Mouse (Mus musculus): ENCODE data around the gene Ctu2.

Gene Ctu2

DNA sequence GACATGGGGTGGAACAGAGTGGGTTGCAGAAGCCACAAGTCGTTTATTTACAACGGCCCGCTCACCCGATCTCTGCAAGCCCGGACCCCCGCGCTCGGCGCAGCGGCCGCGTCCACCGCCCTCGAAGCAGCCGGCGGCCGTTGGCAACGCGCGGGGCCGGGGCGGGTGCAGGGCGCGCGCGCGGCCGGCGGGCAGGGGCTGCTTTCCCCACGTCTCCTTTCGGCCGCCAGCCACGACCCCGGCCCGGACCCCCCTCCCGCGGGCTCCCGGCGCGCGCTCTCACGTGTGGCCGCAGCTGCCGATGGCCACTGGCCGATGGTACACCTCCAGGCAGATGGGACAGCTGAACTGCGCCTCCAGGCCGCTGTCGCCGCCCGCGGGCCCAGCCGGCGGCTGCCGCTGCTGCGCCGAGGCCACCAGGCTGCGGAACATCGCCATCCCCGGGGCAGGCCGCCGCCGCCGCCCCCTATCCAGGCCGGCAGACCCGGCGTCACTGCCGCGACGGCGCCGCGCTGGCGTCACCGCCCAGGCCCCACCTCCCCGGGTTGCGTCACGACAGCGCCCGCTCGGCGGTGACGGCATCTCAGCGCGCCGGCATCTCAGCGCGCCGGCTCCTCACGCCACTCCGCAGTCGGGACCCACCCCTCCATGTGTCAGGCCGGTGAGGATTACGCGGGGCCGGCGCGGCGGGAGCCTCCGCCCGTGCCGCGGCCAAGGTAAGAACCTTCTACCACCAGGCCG is at the start of gene Ctu2, which contains the start of gene Rnf166:
Ctu2 (plus strand) TSS at position 564 of the 741 bp plus-strand sequence.
Rnf166 (minus strand) TSS at position 485 of the 741 bp plus-strand sequence.
- DNase-seq: peak; percentile 85

DNA sequence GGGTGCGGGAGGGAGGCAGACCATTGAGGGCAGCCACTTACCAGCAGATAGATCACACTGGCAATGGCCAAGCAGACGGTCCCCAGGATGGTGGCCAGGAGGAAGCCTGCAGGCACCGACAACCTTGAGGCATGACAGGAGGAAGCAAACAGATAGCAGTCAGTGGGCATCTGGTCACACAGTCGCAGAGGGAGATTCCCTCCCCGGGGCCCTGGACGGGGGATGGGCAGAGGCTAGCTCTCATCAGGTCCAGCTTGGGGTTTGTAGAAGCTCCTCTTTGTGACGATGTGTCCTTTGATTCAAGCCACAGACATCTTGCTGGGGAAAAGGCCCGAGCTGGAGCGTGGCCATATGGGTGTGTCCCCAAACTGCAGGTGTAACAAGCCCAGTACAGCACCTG is 49.8 kb upstream of the Ctu2 start:
- DNase-seq: no peak

DNA sequence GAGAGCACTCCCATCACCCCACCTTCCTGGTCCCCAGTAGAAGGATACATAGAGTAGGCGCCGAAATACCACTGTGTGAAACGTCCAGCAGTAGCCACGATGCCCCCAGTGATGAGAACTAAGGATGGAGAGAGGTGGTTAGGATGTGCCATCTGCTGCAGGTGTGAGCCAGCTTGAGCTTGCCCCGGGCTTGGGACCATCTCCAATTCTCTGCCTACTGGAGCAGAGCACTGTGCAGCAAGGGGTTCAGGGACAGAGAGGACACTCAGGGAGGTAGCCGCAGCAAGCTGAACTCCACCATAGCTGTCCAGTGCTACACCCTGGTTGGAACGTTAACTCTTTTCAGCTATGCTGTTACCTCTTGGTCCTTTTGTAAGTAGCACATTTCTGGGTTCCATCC is 48.3 kb upstream of the Ctu2 start:
- DNase-seq: no peak

DNA sequence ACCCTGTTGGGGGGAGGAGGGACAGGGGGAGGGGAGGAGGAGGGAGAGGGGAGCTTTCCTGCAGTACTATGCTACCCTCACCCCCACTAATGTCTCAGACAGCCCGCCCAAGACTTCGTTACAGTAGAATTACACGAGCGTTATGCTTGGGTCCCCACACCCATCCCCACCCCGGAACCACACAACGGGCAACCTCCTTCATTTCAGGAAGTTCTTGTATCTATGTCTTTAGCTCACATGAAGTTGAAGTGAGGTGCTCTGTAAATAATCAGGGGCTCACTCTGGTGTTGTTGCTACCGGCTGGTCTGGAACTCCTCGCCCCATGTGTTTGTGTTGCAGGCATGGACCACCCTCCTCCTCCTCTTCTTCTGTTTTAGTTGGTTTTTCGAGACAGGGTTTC is 47.8 kb upstream of the Ctu2 start:
- no peak for DNase-seq

DNA sequence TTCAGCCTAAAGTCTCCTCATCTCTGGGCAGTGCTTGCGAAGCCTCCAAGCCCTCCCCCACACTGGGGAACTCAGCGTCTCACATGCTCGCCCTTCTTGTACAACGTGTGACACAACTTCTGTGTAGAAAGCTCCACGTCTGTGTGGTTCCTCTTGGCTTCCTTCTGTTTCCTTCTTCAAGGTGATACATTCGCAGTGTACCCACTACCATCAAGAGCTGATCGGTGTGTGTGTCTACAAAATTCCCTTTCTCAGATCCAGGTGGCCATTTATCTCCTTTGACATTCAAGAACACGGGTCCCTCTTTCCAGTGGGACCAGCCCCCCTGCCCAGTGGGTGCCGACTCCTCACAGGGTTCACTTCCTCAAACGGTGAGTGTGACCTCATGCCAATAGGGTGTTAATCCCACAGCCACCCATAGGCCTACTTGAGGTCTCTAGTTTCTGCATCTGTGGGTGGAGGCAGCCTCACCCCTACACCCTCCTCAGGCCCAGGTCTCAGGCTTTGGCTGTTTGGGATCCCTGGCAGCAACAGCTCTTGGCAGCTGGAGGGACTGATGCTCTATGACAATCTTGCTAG is 45.8 kb upstream of the Ctu2 start:
- no peak for DNase-seq

DNA sequence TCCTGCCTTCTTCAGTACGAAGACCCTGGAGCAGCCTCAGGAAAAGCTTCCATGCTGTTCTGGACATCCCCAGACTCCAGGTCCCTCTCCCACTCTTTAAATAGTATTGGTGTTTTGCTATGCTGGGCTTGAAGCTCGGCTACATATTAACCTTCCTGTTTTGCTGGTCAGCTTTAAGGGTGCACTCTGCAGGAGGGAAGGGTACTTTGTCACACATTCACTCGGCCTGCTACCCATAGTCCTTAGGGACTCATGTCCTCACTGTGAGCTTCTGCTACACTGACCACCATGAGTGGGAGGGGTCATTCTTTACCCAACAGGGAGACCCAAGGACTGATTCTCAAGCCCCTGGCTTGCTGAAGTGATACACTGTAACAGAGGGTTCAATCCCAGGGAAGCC is 45.3 kb upstream of the Ctu2 start:
- no peak for DNase-seq

DNA sequence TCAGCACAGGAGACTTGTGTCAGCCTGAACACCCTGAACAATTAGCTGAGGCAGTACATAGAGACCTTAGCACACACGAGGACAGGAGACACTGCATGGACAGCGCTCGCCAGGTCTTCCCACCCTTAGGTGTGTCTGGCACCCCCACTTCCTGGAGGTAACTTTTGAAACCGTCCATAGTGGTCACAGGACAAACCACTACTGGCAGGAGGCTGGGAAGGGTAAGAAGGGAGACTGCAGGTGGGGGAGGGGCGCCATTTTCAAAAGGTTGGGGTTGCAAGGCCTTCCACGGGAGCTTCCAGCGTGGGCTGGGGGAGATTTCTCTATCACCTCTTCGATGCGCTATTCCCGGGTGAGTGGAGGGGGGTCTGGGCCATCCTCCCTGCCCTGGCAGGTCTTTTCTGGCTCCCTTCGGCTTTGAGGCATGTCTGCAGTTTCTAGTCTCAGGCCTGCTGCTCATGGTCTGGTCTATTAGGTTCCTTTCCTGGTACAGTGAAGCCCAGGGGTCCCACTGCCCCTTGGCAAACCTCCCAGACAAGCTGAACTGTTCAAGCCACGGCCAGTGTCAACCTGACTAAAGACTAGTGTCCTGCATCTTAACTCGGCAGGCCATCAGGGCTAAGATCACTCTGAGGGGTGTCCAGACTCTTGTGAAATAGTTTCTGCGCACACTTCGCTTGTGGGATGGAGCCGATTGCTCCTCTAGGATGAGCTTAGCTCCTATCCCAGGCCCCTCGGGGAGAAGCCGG is 44.1 kb upstream of the Ctu2 start:
- no peak for DNase-seq

DNA sequence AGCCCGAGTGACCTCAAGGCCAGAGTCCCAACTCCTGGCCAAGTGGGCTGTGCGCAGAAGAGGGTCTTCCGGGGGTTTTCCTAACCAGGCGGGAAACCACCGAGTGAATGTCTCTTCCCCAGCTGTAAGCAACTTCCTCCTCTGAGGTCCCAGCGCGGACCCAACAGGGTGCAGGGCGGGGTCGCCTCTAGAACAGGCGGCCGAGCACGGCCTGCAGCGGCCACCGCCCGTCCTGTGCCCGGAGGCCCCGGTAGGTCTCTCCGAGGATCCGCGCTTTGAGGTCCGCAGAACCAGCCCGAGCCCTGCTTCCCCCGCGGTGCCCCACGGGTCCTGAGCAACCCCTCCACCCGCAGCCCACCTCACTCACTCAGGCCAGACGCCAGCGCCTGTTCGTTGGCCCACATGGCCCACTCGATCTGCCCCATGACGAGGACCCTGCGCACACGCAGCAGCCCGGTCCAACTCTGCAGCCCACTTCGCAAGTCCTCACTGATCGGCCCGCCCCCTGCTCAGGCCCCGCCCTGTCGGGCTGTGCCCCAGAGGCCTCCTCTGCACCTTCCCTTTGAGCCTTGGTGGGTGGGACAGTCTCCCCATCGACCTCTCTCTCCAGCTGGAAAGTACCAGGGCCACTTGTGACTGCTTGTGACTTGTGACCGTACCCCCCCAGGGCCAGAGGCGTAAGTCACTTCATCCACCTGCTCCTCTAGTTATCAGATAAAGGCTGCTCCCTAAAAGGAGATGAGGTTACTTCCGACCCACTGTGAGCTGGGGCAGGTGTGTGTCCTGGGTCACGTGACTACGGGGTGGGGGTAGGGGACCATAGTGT is 43.3 kb upstream of the Ctu2 start, which contains the start of gene Cyba:
Cyba (minus strand) TSS at position 488 of the 826 bp plus-strand sequence.
- DNase-seq: no peak

DNA sequence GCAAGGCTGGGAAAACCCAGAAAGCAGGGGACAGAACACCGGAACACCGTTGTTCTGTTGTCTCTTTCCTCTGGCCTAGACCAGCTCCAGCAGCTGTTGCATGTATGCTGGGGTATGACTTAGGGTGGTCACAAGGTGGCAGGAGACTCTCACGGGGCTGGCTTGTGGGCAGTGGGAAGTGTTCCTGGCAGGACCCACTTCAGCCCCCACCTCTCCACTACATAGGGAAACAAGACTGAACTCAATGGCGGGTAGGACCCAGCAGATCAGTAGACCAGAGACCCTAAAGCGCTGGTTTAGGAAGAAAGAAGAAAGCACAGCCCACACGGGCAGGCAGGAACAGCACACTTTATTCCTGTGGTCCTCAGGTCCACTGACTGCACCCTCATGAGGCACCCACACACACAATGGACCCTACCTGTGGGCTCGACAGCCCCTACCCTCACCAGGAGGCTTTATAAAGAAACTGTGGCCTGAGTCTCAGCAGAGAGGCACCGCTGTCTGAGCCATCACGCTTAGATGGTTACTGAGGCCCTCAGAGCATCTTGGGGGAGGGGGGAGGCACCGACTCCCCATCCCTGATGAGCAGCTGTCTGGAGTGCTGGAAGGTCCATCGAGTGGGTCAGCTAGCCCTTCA is 42.6 kb upstream of the Ctu2 start:
- DNase-seq: no peak

DNA sequence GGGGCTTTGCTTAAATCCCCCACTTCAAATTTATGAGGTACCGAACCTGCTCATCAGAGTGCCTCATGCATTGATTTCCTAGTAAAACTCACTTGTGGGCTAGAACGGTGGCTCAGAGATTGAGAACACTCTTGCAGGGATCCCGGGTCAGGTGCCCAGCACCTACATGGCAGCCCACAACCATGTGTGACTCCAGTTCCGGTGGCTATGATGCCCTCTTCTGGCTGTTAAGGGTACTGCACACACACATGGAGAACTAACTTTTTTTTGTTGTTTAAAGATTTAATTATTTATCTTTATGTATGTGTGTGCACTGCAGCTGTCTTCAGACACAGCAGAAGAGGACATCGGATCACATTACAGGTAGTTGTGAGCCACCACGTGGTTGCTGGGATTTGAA is 40.6 kb upstream of the Ctu2 start:
- DNase-seq: no peak

DNA sequence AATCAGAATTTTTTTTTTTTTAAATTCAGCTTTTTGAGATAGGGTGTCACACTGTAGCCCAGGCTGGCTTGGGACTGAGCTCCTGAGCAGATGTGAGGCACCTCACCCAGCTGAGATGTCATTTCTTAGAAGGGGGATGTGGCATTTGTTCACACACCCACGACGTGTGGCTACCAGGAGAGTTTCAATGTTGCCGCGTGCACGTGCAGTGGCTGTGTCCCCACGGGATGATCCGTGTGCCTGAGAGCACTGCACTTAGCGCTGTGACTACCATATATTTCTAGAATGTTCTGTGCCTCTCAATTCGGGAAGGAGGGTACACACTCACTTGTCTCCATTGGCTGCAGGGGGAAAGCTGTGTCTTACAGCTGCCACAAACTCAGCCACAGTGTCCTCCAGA is 39.8 kb upstream of the Ctu2 start:
- DNase-seq: no peak

DNA sequence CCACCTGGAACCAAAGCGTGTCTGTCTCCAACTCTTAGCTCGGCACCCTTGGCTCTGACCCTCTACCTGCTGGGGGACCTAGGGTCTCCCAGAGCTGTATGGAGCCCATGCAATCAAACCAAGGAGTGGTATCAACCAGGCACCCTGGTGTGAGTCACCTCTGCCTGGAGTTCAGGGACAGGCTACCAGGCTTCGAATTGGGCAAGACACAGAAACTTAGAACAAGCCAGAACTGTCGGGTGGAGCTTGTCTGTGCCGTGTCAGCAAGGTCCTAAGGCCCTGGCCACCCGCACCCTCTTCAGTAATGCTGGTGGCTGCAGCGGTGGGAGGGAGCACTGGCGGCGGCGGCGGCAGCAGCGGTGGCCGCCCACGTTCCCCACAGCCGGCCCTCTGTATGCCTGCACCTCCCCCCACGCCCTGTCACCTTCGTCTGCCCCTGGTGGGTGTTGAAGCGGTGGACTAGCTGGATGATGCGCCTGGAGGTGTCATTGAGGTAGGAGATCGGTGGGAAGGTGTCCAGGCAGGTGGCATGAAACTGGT is 39.3 kb upstream of the Ctu2 start:
- no peak for DNase-seq

DNA sequence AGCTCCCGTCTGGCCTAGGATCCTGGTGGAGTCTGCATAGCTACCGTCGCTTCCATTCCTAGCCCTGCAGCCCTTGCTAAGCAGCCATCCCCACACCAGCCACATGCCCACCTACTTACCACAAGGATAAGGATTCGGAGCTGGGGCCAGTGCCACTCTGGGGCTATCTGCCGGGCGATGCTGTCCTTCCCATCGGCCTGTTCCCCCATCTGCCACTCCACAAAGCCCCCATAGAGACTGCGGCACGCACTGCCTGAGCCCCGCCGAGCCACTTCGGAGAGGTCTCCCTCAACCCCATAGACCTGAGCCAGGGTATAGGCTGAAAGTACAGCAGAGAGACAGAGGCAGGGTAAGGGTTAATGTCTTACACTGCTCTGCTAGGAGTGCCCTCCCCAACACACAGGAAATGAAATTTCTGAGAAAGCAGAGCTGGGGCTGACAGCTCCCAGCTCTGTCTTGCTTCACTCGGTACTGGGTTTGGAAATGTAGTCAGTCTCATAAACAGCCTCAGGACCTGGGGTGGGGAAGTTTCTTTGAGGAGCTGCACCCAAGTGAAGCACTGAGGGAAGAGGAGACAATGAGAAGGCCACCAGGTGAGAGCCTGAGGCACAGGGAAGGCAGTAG is 38.1 kb upstream of the Ctu2 start:
- no peak for DNase-seq

DNA sequence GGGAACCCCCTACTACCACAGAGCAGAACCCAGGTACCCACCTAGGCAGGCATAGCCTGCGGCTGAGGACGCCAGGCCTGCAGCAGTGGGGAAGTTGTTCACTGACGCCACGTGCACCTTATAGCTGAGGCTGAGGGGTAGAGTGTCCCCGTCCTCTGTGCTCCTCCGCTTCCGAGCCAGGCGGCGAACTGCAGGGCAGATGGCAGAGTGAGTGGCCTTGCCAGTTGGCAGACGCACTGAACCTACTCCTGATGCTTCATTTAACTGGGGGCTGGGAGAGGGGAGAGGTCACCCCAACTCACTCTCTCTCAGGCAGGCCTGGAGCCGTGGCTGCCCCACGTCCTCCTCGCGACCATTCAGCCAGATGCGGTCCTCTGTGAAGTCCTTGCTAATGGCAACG is 36.6 kb upstream of the Ctu2 start:
- peak; percentile 87 for DNase-seq

DNA sequence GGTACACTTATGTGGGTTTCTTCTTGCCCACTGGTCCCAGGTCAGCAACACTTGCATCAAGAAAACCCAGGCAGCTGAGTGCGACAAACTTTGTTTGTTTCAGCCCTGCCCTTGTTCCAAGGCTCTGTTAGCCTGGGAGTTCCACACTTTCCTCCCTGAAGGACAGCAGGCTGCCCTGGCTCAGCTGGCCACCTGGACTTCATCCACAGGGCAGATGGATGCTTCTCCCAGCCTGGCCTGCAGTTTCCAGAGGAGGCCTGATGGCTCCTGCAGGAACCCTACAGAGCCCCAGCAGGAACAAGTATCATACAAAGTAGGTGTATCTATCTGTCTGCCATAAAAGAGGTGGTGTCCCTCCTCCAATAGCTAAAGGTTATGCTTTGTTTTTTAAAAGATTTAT is 34.6 kb upstream of the Ctu2 start:
- peak; percentile 48 for DNase-seq

DNA sequence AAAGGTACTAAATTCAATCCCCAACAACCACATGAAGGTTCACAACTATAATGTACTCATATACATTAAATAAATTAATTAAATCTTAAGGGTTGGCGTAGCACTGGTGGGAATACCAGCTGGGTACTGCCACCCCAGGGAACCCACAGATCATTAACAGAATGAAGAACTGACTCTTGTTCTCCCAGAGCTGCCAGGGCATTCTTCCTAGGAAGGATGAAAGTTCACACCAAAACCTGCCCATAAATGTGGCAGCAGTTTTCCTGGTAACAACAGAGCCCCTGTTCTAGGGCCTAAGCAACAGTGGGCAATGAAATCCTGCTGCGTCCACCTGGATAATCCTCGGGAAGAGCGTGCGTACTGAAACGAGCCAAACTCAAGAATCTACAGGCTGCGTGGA is 33.6 kb upstream of the Ctu2 start:
- DNase-seq: no peak

DNA sequence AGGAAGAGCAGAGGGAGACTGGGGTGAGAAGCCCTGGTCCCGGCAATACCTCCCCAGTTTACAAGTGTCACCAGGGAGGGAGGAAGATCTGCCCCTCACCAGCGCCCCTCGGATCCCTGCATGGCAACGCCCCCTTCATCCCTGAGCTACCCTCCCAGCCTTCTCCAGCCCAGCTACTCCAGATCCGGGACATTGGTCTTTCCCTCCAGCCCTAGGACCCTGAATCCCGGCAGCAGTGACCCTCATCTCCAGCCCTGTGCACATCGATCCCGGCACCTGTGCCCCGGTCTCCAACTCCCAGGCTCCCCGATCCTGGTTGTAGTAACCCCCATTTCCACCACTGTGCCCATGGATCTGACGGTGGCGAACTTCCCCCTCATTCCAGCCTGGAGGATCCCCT is 33.2 kb upstream of the Ctu2 start:
- no peak for DNase-seq

DNA sequence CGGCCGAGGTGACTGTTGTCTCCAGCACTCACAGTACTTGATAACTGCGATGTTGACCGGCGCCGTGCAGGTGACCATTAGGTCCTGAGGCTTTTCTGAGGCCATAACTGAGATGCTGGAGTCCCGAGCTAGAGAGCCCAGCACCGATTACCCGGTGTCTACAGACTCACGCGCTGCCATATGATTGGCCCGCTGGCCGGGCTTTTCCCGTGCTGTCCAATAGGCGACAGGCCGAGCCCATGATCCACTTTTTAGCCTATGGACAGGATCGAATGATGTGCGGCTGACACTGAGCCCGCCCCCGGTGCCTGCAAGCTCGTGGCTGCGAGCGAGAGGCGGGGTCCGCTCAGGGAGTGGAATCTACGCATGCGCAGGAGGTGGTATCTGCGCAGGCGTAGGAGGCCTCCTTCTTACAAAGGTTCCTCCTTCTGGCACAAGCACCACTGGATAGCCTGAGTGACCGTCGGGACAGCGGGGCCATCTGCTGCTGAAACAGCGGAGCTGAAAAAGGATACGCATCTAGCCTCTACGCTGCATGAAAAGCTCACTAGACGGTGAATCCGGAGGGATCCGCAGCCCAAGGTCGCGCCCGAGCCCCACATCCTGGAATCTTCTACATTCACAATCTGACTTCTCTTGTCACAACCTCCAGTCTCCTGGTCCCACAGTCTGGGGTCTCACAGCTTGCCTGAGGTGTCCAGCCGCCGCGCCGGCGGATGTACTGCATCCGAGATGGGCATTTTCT is 32.5 kb upstream of the Ctu2 start, which contains the start of gene Mvd:
Mvd (minus strand) TSS at position 161 of the 745 bp plus-strand sequence.
- peak; percentile 100 for DNase-seq

DNA sequence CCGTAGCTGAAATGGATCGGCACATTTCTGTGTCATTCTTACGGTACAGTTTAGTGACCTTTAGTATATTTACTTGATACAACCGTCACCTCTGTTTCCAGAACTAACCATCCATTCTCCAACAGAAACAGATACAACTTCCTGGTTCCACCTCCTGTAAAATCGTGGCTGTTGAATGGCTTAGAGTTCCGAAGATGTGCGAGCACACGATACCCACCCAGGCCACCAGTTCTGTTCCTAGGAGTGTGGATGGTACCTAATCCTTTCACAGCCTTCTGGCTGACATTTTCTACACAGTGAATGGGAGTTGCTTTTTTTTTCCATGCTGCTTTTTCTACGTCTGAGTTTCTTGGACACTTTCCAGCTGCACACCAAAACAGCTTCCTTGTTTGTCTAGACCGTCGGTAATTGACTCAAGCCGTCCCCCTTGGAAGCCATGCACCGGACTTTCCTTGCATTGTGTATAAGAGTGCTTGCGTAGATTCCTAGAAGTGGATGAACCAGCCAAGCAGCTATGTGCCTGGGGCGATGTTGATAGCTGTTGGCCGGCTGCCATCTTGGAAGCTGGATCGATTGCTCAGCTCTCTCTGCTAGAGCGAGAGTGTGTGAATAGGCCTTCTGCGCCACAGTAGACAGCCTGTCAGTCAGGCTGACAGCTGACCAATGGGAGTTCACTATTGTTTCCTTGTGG is 31.7 kb upstream of the Ctu2 start:
- peak; percentile 84 for DNase-seq

DNA sequence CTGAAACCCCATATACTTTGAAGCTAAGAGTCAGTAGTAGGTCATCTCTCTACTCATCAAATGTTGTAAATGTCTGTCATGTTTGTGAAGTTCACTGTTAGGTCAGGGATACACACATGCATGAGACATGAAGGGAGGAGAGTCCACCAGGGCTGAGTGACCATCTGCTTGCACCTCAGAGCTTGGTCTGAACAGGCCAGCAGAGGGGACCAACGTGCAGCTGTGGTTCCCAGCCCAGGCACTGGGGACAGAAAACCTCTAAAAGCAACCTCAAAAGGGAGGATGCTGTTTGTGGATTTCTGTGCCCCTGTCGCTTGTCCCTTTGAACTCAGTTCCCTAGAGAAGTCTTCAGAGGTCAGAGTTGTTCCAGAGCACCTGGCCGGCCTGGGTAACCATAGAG is 30.7 kb upstream of the Ctu2 start:
- no peak for DNase-seq
